Mouse (Mus musculus) heart, embryonic 11.5 days (tissue): Measurements from ENCODE around the gene Auts2. TPM values are rescaled to one million over a fixed set of nuclear protein-coding genes. Genes with fewer than 3 reads are reported as not detected.

Source experiments
- ATAC-seq: fragments of 200-750 bp; cut with Nextera tagmentation; replicated peaks from 2 replicates; pipeline ENCODE4 v1.8.0; 2017; ENCODE audit warnings: moderate library complexity; ENCODE audit not compliant: insufficient number of reproducible peaks, low FRiP score, low TSS enrichment
- H3K27ac ChIP-seq: fragments of 300-500 bp; sonication (generic); 2 replicates; pipeline ENCODE4 v1.5.1; 2014; ENCODE audit warnings: mild to moderate bottlenecking, low read depth, low read length
- H3K27me3 ChIP-seq: fragments of 300-500 bp; sonication (generic); 2 replicates; pipeline ENCODE4 v1.6.1; 2014; ENCODE audit warnings: mild to moderate bottlenecking, low read length, mixed read lengths; ENCODE audit not compliant: control insufficient read depth, insufficient read depth
- H3K36me3 ChIP-seq: fragments of 300-500 bp; sonication (generic); 2 replicates; pipeline ENCODE4 v1.6.1; 2014; ENCODE audit warnings: mild to moderate bottlenecking, low read length, moderate library complexity, mixed read lengths; ENCODE audit not compliant: control insufficient read depth, insufficient read depth
- H3K4me1 ChIP-seq: fragments of 300-500 bp; sonication (generic); 2 replicates; pipeline ENCODE4 v1.6.1; 2014; ENCODE audit warnings: low read length; ENCODE audit not compliant: control insufficient read depth, insufficient read depth
- H3K4me2 ChIP-seq: fragments of 300-500 bp; sonication (generic); 2 replicates; pipeline ENCODE4 v1.6.1; 2014; ENCODE audit warnings: mild to moderate bottlenecking, moderate library complexity
- H3K4me3 ChIP-seq: fragments of 300-500 bp; sonication (generic); 2 replicates; pipeline ENCODE4 v1.5.1; 2014; ENCODE audit warnings: low read depth, low read length
- H3K9ac ChIP-seq: fragments of 300-500 bp; sonication (generic); 2 replicates; pipeline ENCODE4 v1.6.1; 2014; ENCODE audit warnings: mild to moderate bottlenecking, low read depth, low read length, moderate library complexity
- H3K9me3 ChIP-seq: fragments of 300-500 bp; sonication (generic); replicated peaks from 2 replicates; pipeline ENCODE4 v1.6.1; 2016; ENCODE audit warnings: low read length; ENCODE audit not compliant: control insufficient read depth
- WGBS: fragments of 180-500 bp; shearing (Covaris S2); extraction: QIAGEN DNeasy Blood & Tissue Kit; methylation state at CpG from one replicate; pipeline ENCODE4 v1.1.7; 2014; ENCODE audit not compliant: insufficient replicate concordance; 5-methylcytosine and 5-hydroxymethylcytosine counted together
- polyA plus RNA-seq: library from polyadenylated mRNA; unstranded; fragments of >200 nt; fragmentation: Nextera tagmentation; extraction: Ambion mirVana; gene quantifications from 2 replicates; pipeline ENCODE4 v1.2.1, GENCODE M21; 2014

Auts2 gene
- polyA plus RNA-seq, 1 experiment from 2014 or later, result 19.8 TPM

GRCm38 (mm10) chr5:132450071-132450470 is 93.1 kb downstream of the Auts2 start:
- WGBS, result 93% methylated on average over 3 of the region's 3 CpGs
- no peaks in the 10 kb centered on the region for H3K27me3 ChIP-seq
- no peak overlapping the region for H3K27ac ChIP-seq
- no peaks in the 10 kb centered on the region for H3K36me3 ChIP-seq
- no peak overlapping the region for H3K4me3 ChIP-seq
- no peak for ATAC-seq
- peaks cover 6% of the 10 kb centered on the region; the same call in 1 of the 2 replicates for H3K4me1 ChIP-seq
- H3K9me3 ChIP-seq, result no peaks in the 10 kb centered on the region
- H3K4me2 ChIP-seq, result no peak overlapping the region
- no peak overlapping the region for H3K9ac ChIP-seq

DNA sequence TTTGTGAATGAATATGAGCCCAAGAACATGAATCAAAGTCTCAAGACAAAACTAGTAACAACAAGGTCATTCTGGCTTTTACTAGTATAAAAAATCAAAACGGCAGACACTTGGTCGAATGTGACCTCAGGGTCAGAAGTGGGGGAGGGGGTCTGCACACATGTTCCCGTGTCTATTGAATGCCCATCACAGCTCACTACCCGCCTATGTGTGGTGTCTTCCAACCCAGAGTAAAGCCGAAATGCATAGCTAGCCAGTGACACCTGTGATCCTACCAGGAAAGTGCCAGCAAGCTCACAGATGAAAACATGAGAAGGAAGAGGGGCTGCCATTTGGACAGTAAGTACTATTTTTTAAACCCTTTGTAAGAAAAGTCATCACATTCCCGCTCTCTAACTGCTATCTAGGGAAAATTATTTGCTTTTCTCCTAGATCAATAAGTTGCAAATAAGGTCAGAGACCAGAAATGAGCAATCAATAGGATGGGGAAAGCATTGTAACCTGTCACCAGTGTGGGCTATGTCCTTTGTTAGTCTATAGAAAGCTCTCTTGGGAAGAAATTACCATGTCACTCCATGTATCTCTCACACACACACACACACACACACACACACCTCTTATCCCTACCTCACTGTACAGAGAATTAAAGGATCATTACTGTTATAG is 94.6 kb downstream of the Auts2 start:
- no peak overlapping the region for H3K4me3 ChIP-seq

DNA sequence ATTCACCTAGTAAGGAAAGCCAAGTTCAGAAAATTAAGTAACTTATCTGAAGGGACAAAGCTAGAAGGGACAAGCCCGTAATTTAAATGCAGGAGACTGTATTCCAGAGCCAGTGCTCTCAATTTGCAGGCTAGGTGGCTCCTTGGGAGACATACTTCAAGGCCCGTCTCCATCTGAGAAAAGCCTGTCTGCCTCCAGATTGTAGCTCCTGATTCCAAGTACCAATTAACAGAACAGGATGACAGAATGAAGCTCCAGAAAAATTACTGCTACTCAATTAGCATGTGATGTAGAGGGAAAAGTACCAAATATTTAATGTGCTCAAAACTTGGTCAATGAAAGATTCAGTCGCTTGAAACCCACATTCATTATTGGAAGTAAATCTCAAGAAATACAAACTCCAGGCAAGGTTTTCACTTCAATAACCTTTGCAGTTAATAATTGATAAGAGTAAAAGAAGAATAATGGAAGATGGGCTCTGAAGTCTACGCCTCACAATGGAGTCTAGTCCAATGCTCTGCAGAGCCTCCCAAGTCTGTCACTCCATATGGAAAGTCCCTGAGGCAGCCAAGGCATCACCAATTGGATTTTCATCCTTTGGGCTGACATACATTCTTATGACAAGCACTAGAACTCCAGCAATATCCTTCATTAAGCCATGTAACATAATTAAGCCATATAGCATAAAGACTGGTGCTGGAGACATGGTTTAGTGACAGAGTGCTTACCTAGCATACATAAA is 97.8 kb downstream of the Auts2 start:
- Histone ChIP-seq H3K36me3 (no peaks in the 10 kb centered on the region), H3K27ac (no peak overlapping the region), H3K4me1 (peaks cover 3% of the 10 kb centered on the region; the same call in 1 of the 2 replicates), H3K4me3 (no peak overlapping the region), H3K27me3 (no peaks in the 10 kb centered on the region), H3K9ac (no peak overlapping the region), H3K9me3 (no peaks in the 10 kb centered on the region), H3K4me2 (no peak overlapping the region)
- 83% methylated on average over 4 of the region's 4 CpGs for WGBS
- ATAC-seq, result no peak

More for the DNA sequence above, 94.6 kb downstream of the Auts2 start:
- no peak overlapping the region for H3K27ac ChIP-seq
- no peaks in the 10 kb centered on the region for H3K9me3 ChIP-seq
- no peak overlapping the region for H3K9ac ChIP-seq
- WGBS, result 76% methylated on average over 6 of the region's 6 CpGs
- ATAC-seq, result no peak
- peaks cover 6% of the 10 kb centered on the region; the same call in 1 of the 2 replicates for H3K4me1 ChIP-seq
- H3K27me3 ChIP-seq, result no peaks in the 10 kb centered on the region
- no peak overlapping the region for H3K4me2 ChIP-seq
- no peaks in the 10 kb centered on the region for H3K36me3 ChIP-seq

- H3K4me3 ChIP-seq, result no peak overlapping the region
- 81% methylated on average over 4 of the region's 4 CpGs for WGBS
- H3K4me1 ChIP-seq, result peaks cover 7% of the 10 kb centered on the region
- no peak for ATAC-seq
- no peak overlapping the region for H3K4me2 ChIP-seq
- no peaks in the 10 kb centered on the region for H3K9me3 ChIP-seq
- no peak overlapping the region for H3K27ac ChIP-seq
- no peaks in the 10 kb centered on the region for H3K27me3 ChIP-seq
- H3K36me3 ChIP-seq, result no peaks in the 10 kb centered on the region
- H3K9ac ChIP-seq, result no peak overlapping the region
These were observed 100.2 kb downstream of the Auts2 start for GRCm38 (mm10) chr5:132442948-132443347.

- H3K4me3 ChIP-seq, result no peak overlapping the region
- 47% methylated on average over 4 of the region's 4 CpGs for WGBS
- H3K4me1 ChIP-seq, result peaks cover 15% of the 10 kb centered on the region
- H3K9ac ChIP-seq, result no peak overlapping the region
- H3K27ac ChIP-seq, result no peak overlapping the region
- no peak; the same call in 1 of the 2 replicates for ATAC-seq
- H3K4me2 ChIP-seq, result peak overlapping the region; percentile 24; the same call in 1 of the 2 replicates
- no peaks in the 10 kb centered on the region for H3K9me3 ChIP-seq
- no peaks in the 10 kb centered on the region for H3K27me3 ChIP-seq
- H3K36me3 ChIP-seq, result no peaks in the 10 kb centered on the region
These were observed 104.7 kb downstream of the Auts2 start for GRCm38 (mm10) chr5:132438414-132438813.

- Histone ChIP-seq H3K4me2 (peak overlapping the region; percentile 24; the same call in 1 of the 2 replicates), H3K27ac (no peak overlapping the region), H3K36me3 (no peaks in the 10 kb centered on the region), H3K9ac (no peak overlapping the region), H3K9me3 (no peaks in the 10 kb centered on the region), H3K4me3 (no peak overlapping the region), H3K27me3 (no peaks in the 10 kb centered on the region), H3K4me1 (peaks cover 15% of the 10 kb centered on the region)
- no peak for ATAC-seq
- WGBS, result 35% methylated on average over 8 of the region's 8 CpGs
These were observed 105.2 kb downstream of the Auts2 start for GRCm38 (mm10) chr5:132437994-132438393.

DNA sequence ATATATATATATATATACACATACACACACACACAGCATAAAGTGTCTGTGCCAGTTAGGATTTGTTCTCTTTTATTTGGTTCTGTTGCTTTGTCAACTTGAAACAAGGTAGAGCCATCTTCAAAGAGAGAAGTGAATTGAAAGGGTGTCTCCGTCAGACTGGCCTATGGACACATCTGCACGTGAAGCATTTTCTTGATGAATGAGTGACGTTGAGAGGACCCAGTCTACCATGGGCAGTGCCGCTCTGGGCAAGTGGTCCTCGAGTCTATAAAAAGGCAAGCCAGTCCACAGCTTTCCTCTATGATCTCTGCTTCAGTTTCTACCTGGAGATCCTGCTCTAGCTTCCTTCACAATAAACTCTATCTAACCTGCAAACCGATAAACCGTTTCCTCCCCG is 105.7 kb downstream of the Auts2 start:
- Histone ChIP-seq H3K27ac (no peak overlapping the region), H3K4me2 (no peak overlapping the region), H3K4me1 (peaks cover 15% of the 10 kb centered on the region), H3K9ac (no peak overlapping the region), H3K4me3 (no peak overlapping the region), H3K9me3 (no peaks in the 10 kb centered on the region), H3K36me3 (no peaks in the 10 kb centered on the region), H3K27me3 (no peaks in the 10 kb centered on the region)
- ATAC-seq, result no peak
- 79% methylated on average over 8 of the region's 8 CpGs for WGBS

DNA sequence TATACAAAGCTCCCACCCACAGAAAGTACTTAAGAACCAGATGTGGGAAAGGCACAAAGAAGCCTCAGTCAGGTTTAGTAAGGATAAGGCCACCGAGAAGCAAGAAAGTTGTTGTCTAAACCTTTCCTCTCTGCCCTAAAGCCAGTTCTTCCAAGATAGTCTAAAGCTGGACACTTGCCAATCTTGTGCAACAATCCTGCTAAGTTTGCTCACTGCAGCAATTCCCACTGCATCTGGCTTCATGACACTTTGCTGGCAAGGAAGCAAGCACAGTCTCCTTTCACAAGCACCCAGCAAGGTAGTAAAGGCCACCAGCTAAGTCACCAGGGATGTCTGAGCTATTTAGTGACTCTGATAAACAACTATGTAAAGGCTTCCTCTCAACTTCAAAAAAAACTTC is 106.2 kb downstream of the Auts2 start:
- peaks cover 15% of the 10 kb centered on the region for H3K4me1 ChIP-seq
- no peaks in the 10 kb centered on the region for H3K9me3 ChIP-seq
- no peaks in the 10 kb centered on the region for H3K36me3 ChIP-seq
- no peak overlapping the region for H3K27ac ChIP-seq
- no peaks in the 10 kb centered on the region for H3K27me3 ChIP-seq
- H3K9ac ChIP-seq, result no peak overlapping the region
- WGBS, result 55% methylated on average over 1 of the region's 1 CpGs
- no peak overlapping the region for H3K4me3 ChIP-seq
- H3K4me2 ChIP-seq, result no peak overlapping the region
- ATAC-seq, result no peak
